Mouse (Mus musculus) layer of hippocampus, adult 9-10 months (tissue): ENCODE results near the gene Sbk2.
"Not testable (repeated sequence)": the region's sequence is repeated elsewhere in the genome, so short reads cannot be mapped to it uniquely, and the experiment has no call there.

Experiments
- DNase-seq: peaks from one replicate; pipeline ENCODE4 v3.0.0; 2022; ENCODE audit warnings: low spot score

Sbk2 gene

DNA sequence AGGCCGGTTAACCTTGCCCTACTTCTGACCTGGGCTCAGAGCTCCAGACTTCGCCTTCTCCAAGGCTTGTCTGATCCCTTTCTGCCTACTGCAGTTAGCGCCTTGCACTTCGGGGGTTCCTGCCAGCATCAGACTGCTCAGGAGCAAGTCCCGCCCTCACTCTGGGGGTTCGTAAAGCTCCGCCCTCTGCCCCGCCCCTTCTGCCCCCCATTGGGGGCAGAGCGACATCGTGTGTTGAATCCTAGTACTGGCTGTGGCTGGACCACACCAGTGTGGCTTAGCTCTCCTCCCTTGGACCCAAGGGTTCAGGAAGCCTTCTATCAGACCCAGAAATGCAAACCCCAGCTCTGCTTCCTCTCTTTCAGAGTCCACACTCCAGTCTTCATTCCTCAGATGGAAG lies at the start of gene Sbk2:
Gene Sbk2, minus strand, starts transcription at position 135 of the 400 bp plus-strand sequence.
- DNase-seq = peak; percentile 33

DNA sequence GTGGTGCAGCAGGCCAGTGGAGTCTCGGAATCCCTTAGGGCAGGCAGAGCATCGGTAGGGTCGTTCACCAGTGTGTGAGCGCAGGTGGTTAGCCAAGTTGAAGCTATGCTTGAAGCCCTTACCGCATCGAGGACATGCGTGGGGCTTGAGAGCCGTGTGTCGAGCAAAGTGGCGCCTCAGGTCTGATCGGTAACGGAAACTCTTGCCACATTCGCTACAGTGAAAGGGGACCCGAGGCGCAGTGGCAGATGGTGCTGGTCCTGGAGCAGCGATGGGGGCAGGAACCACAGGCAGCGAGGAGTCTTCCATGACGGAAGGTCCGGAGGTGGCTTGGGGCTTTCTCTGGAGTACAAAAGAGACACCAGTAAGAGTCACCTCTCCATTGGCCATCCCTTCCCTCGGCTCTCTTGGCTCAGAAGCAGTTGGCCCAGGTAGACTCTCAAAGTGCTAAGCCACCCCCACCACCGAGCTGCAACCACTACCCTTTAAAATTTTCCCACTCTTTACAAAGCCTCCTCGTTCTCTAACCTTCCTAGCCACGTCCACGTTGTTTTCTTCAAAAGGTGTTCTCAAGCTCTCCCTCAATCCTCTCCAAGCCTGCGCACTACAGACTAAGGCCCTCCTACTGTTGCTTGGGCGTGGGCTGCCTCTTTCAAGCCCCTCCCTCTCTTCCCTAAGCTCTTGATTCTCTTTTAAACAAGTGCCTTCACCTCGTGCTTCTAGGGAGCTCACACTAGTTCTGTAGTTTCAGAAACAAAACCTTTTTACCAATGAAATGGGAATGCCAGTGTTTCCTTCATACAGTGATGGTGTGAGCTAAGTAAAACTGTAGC lies 48.7 kb upstream of the Sbk2 start:
- DNase-seq = no peak

DNA sequence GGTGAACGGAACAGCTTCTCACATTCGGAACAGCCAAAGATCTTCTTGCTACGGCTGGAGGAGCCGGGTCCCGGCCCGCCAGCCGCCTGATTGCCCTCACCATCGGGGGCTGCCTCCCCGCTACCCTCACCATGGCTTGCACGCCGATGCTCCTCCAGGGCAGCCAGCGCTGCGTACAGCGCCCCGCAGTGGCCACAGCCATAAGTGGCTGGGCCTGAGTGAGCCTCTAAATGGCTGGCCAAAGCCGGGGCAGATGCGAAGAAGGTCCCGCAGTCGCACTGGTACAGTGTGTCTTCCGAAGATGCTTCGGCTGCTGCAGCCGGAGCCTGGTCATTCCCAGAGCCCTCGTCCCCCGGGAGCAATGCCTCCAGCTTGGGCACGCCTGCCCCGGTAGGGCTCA lies 44.0 kb upstream of the Sbk2 start:
- no peak for DNase-seq

DNA sequence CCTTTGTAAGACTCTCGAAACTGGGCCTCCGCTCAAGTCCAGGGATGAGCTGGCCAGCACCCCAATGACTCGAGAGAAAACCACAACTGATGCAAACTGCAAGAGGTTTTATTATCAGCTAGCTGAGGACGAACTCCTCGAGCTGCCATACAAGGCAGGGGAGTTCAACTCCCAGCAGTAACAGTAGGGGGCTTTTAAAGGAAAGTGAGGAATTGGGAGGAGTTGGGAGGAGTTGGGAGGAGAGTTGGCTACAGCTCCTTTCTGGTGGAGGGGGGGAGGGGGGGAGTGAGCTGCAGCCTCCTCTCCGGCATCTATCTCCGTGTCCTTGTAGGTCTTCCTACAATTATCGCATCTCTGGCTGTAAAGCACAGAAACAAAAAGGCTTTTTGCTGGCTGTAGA lies 38.7 kb upstream of the Sbk2 start:
- not testable (repeated sequence) for DNase-seq

DNA sequence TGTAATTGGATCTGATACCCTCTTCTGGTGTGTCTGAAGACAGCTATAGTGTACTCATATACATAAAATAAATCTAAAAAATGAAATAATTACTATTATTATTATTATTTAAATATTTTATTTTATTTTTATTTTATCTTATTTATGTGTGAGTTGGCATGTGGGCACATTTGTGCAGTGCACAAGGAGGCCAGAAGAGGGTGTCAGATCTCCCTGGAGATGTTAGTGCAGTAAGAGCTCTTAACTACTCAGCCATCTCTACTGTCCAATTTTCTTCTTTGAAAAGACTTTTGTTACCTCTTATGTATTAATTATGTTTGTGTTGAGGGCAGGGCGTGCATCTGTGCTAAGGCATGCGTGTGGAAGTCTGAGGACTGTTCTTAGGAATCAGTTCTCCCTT lies 35.7 kb upstream of the Sbk2 start:
- DNase-seq = no peak

DNA sequence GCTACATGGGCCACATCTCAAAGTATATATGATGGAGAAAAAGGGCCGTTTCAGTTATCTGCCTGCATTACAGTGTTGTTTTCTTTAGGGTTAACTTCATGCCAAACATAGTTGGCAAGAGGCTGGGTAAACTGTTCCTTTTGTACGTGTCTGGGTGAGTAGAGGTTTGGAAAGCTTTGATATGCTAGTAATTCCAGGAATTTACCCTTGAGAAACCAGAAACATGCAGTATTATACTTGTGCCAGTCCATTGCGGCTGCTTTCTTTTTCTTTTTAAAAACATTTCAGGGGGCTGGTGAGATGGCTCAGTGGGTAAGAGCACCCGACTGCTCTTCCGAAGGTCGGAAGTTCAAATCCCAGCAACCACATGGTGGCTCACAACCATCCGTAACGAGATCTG lies 32.7 kb upstream of the Sbk2 start:
- no peak for DNase-seq

DNA sequence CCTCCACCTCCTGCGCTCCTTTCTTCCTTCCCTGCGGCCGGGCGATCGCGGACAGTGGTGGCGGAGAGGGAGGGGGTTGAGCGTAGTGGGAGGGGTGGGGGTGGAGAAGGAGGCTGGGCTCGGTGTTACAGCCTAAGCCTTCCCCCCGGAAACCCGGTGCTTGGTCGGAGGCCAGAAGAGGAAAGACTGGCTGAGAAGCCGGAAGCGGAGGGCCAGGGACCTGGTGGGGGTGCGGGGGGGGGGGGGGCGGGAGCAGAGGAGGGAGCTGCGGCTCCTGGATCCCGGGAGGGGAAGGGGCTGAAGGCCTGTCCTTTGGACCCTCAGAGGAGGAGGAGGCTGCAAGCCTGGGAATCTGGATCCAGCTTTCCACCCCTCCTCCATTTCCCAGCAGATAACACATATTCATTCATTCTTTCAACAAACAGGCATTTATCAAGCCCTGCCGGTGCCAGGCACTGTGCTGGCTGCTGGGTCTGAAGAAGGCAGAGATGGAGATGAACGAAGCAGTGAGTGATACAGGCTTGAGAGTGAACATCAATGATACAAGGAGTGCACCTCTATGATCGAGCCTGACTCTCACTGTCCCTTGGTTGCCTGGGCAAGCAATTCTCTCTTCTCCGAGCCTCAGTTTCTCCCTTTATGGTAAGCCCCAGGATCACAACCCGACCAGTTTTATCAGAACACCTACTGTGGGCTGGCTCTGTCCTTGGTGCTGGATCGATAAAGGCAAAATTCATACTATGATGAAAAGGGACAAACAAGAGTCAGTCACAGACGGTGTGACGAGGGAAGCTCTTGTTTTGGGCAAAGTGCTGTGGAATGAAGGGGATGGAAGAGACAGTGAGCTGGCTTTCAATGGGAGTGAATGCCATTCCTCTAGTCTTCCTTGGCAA lies 32.0 kb upstream of the Sbk2 start, which contains the start of gene Zfp579:
Gene Zfp579, minus strand, starts transcription at position 156 of the 893 bp plus-strand sequence.
- DNase-seq = peak; percentile 87

DNA sequence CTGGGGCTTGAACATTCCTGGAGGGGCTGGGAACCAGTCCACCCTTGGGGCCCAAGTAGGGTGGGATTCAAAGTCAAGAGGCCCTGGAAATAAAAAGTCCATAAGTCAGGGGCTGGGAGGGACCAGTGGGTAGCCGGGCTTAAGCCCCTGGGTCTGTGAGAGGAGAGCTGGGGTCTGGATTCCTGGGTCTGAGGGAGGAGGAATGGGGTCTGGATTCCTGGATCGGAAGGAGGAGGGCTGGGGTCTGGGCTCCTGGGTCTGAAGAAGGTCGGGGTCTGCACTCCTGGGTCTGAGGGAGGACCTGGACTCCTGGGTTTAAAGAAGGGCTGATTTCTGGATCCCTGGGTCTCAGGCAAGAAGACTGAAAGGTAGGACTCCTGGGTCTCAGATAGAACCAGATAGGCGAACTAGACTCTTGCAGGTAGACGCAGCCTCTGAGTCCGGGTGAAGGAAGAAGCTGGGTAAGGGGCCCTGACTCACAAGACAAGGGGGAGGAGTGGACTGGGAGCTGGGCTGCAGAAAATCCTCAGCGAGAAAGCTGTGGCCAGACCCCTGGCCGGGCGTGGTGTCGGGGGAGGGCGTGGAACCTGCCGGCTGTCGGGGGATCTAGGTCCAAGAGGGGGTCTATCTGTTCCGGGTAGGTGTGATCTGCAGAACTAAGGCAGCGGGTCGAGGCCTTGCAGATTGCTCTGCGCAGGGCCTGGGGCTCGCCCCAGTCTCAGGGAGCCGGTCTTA lies 31.2 kb upstream of the Sbk2 start:
- DNase-seq = no peak

DNA sequence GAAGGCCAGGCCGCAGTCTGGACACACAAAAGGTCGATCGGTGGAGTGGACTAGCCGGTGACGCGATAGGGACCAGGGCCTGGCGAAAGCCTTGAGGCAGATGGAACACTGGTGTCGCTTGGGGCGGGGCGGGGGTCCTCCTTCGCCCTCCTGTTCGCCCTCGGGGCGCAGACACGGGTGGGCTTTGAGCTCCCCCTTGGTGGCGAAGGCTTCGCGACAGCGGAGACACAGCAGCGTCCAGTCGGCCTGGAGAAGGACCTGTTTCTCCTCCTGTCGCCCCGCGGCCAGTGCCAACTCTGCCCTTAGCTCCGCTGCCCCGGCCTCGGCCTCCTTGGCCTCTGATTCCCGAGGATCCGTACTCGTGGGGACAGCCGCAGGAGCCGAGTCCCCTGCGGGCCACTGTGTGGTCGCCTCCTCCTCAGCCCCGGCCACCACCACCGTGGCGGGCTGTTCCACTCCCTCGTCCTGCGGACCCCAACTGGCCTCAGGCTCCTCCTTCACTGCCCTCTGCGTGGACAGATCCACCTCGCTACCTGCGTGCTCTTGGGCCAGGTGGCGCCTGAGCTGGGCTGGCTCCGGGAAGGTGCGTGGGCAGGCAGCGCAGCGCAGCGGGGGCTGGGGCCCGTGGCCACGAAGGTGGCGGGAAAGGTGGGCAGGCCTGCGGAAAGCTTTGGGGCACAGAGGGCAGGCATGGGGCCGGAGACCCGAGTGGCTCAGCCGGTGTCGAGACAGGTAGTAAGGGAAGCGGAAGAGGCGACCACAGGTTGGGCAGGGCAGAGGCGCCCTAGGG lies 30.0 kb upstream of the Sbk2 start:
- no peak for DNase-seq

DNA sequence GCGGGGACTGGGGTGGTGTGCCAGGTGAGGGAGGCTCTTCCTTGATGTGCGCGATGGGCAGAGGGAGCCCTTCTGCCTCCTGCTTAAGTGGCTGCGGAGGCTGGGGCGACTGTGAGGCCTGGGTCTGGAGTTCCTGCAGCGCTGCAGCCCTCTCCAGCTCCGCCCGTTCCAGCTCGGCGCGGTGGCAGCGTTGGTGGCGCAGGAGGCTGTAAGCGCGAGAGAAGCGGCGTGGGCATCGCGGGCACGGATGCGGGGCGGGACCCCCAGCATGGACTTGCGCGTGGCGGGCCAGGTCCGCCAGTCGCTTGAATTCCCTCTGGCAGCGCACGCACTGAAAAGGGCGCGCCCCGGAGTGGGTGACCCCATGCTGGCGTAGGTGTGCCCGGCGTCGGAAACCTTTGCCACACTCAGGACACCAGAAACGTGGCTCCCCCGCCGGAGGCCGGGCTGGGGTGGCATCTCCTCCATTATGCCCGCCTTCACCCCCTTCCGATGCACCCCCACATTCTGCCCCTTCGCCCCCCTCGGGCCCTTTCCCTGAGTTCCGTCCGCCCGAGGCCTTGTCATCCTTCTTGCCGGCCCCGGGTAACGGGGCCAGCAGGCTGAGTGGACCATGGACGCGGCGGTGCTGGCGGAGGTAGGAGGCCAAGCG lies 29.3 kb upstream of the Sbk2 start:
- DNase-seq = no peak

DNA sequence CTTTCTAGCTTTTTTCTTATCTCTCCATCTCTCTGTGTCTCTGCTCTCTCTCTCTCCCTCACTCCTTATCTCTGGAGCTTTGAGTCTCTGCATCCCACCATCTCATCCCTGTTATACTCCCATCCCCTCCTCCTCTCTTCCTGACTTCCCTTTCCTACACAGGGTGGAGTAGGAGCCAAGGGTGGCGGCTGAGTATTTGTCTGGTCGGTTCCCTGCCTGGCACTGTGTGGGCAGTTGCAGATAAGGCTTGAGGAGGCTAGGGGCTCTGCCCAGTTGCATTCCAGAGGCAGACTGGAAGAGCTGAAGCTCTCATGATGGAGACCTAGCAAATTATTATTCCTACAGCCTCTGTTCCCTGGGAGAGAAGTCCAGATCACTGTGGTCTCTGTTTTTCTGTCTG lies 24.0 kb upstream of the Sbk2 start:
- no peak for DNase-seq

DNA sequence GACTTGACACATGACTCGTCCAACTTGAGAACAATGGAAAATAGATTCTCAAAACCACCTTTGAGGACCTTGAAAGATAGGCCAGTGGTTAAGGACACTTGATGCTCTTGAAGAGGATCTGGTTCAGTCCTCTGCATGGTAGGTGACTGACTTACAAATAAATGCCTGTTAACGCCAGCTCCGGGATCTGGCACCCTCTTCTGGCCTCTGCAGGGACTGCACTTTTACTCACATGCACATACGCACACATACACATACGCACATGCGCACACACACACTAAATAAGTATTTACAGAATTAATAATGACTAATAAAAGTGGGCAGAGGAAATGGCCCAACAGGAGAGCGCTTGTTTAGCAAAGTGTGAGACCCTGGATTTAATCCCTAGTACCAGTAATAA lies 12.6 kb upstream of the Sbk2 start:
- DNase-seq = no peak

DNA sequence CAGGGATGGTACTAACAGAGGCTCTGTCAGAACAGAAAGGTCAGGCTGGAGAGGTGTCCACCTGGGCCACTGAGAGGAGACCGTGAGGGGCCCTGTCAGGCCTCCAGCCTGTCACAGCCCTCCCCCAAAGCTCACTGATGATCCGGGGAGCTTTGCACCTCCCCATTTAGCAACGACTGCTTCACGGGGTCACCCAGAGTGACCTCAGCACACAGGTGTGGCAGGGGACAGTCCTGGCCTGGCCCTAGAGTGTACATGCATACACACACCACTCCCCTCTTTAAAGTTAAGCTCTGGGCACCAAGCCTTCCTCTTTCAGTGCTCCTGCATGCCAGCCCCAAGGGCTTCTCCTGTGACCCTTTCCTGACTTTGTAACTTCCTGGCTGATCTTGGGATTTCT lies 11.2 kb upstream of the Sbk2 start:
- no peak for DNase-seq

DNA sequence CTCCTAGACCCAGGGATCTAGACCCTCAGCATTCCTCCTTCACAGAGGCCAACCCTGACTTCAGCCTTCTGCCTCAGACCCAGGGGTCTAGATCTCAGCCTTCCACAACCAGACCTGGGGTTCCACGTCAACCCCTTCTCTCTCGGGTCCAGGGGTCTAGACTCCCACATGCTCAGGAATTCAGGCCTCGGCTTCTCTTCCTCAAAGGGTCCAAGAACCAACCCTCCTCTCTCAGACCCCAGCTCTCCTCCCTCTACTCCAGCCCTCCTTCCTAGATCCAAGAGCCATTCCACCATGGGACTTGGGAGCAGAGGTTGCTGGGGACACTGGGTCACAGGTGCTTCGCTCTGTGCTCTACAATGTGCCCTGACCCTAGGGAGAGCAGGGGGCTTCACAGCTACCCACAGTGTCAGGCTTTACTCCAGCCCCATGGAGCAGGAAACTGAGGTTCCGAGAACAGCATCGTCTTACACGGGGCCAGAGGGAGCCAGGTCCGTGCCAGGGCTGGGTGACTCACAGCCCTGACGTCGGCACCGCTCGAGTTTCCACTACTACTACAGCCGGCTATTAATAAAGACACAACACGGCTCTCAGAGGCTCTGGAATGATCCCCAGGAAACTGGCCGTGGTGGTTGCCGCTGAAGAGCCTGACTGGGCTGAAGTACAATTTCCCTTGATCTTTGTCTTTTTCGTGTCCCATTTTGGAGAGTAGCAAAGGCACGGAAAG lies 8.3 kb upstream of the Sbk2 start:
- no peak for DNase-seq

DNA sequence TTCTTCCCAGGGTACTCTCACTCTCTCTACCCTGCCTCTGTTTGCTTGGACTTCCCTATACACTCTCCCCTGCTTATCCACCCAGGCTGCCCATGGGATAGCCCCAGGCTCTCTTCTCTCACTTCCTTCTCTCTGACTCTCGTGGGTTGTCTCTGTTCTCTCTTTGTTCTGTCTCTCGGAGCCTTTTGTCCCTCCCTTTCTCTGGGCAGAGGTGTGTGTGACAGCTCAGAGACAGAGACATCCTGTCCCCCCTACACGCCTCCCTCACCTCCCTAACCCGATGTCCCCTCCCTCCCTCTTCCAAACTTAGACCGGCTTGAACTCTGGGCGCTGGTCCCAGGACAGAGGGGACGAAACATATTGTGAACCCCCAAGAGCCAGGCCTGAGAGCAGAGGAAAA lies 7.5 kb upstream of the Sbk2 start:
- DNase-seq = no peak

DNA sequence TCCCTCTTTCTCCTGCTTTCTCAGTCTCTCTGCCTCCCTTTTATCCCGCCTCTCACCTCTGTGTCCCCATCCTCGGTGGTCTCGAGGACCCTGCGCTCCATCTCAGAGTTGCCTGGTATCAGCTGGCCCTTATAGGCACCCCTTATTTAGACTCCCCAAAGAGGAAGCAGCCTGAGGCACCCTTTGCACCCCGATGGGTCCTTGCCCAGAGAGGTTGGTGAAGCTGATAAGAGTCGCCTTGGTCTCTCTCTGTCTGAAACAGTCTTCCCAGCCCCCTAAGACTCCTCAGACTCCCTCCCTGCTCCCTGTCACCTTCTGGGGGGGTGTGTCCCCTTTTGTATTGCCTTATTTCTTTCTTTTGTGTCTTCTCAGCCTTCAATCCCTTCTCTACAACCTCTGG lies 6.9 kb upstream of the Sbk2 start, which contains the start of gene Sbk3:
Gene Sbk3, minus strand, starts transcription at position 101 of the 400 bp plus-strand sequence.
- DNase-seq = no peak

DNA sequence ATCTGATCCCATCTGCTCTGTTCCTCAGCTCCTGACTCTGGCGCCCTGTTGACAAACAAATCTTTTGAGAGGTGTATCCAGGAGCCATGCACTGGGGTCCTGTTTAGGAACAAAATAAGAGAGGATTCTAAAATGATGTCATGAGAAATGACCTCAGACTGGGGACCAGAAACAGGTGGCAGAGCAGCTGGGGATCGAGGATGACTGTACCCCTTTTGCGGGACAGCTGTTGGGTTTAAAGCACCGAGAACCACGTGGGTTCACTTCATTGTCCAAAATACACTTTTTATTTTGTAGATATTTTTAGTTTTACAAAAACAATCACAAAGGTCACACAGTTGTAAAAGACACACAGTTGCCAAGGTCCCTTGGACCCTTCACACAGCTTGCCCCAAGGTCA lies 782 bp upstream of the Sbk2 start:
- no peak for DNase-seq

DNA sequence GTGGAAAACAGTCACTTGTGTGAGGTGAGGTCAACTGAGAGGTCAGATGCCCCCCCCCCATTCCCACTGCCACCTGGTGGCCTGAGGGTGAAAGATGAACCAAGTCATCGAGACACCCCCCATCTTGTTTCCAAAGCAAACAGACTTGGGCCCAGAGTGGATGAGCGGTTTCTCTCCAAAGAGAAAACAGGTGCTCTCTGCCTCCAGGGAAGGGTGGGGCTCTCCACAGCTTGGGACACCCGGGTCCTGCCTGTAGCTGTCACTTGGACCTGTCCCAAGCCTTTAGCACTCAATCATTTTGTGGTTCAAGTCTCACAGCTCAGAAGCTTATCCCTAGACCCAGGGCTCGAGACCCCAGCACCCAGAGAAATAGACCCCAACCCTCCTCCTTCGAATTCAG lies 679 bp downstream of the Sbk2 start:
- DNase-seq = no peak

DNA sequence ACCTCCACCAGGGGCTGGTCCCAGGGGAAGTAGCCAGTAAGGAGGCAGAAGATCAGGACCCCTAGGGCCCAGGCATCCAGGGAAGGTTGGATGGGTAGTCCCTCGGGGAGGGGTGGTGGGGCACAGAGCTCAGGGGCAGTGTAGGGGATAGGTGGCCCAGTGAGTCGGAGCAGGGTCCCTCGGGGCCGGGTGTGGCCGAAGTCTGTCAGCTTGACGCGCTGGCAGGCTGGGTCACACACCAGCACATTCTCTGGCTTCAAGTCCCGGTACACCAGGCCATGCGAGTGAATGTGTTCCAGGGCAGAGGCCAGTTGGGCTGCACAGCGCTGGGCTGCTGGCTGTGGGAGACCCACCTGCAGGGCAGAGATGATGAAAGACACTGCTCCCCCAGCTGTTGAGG lies 6.8 kb downstream of the Sbk2 start:
- DNase-seq = no peak

DNA sequence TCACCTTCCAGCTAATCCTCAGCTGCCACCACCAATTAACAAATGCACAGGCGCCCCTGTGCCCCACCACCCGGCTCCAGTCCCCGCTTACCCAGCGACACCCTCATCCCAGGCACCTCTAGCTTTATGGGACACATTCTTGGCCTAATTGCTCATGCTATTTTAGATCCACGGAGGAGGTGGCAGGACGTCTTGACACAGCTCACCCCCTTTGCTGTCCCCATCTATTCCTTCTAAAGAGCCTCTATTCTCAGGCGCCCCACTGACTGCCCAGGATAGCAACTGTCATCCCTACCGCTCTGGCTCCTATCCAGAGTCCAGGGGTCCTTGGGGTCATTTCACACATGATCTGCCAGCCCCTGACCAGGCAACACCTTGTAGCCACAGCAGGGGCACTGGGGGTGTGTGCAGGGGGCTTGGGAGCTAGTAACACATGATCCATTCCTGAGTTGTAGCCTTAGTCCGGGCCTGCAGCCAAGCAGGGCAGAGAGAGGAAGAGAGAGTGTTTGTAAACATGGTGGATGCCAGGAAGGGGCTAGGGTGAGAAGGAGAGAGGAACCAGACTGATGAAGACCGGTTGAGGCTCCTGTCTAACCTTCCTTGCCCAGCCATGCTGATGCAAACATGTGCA lies 10.3 kb downstream of the Sbk2 start:
- no peak for DNase-seq
